Mouse (Mus musculus): Measurements from ENCODE around the gene Cryzl2. TPM values are rescaled to one million over a fixed set of nuclear protein-coding genes. Genes with fewer than 3 reads are reported as not detected.

Gene Cryzl2
- polyA plus RNA-seq, 1 experiment from 2014 or later, result 8.6 TPM

DNA sequence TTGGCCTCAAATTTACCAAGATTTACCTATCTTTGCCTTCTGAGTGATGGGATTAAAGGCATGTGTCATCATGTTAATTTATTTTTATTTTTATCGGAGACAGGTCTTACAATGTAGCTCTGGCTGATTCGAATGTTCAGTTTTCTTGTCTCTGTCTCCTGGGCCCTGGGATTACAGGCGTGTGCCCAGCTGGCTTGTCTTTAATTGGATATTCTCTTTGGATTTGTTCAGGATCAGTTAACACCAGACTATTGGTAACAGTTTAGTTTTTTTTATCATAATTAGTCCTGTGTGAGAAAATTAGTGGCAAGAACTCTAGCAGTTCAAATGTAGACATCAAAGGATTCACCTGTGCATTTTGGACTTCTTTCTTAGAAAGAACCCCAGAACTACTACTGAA, 588 bp upstream of the Cryzl2 start:
- Histone ChIP-seq H3K4me1 (replicated peaks) (peaks cover 9% of the 10 kb centered on the region; the same call in 1 of the 2 replicates), H3K27ac (replicated peaks) (no peak overlapping the region), H3K9me3 (no peaks in the 10 kb centered on the region), H3K4me2 (no peak overlapping the region), H3K4me3 (no peak overlapping the region), H3K9ac (no peak overlapping the region), H3K36me3 (no peaks in the 10 kb centered on the region), H3K27me3 (no peaks in the 10 kb centered on the region)
- WGBS, result 38% methylated on average over 3 of the region's 3 CpGs
- no peak for ATAC-seq (ENCODE audit: low FRiP score, low read depth)

DNA sequence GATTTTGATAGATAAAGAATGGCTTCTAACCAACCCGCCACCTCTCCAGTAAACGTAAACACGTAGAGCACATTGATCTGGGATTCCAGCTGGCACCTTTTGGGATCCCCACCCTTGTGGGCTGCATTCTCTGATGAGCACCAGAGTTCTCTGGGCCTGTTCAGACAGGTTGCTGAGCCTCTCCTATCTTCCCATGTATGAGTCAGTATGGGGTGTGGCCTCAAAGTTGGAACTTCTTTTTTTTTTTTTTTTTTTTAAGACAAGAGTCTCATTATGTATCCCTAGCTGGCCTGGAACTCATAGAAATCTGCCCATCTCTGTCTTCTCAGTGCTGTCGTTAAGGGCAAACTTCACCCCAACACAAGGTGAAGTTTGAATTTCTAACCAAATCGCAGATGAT, 1.5 kb downstream of the Cryzl2 start:
- no peaks in the 10 kb centered on the region for H3K36me3 ChIP-seq
- peaks cover 9% of the 10 kb centered on the region; the same call in 1 of the 2 replicates for H3K4me1 ChIP-seq (replicated peaks)
- H3K27me3 ChIP-seq, result no peaks in the 10 kb centered on the region
- no peak overlapping the region for H3K27ac ChIP-seq (replicated peaks)
- no peak overlapping the region for H3K4me2 ChIP-seq
- ATAC-seq (ENCODE audit: low FRiP score, low read depth), result no peak
- no peaks in the 10 kb centered on the region for H3K9me3 ChIP-seq
- WGBS, result 95% methylated on average over 5 of the region's 5 CpGs
- H3K9ac ChIP-seq, result no peak overlapping the region
- H3K4me3 ChIP-seq, result no peak overlapping the region

DNA sequence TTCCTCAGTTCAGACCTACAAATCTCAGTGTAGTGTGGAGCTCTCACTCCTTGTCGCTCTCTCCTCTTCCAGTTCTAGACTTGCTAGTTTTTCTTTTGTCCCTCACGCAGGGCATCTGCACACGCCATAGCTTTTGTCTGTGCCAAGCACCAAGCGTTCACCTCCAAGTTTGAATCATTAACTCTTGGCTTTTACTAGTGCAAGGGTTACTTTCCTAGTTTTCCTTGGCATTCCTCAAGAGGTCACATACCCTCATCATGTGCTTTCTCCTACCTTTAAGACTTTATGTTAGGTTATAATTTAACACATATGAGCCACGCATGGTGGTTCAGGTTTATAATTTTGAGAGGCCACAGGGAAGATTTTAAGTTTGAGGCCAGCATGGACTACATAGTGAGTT, 2.9 kb downstream of the Cryzl2 start:
- no peak overlapping the region for H3K4me2 ChIP-seq
- H3K4me3 ChIP-seq, result no peak overlapping the region
- peaks cover 9% of the 10 kb centered on the region; the same call in 1 of the 2 replicates for H3K4me1 ChIP-seq (replicated peaks)
- H3K36me3 ChIP-seq, result no peaks in the 10 kb centered on the region
- no peaks in the 10 kb centered on the region for H3K9me3 ChIP-seq
- H3K27me3 ChIP-seq, result no peaks in the 10 kb centered on the region
- no peak overlapping the region for H3K27ac ChIP-seq (replicated peaks)
- H3K9ac ChIP-seq, result no peak overlapping the region
- WGBS, result 95% methylated on average over 5 of the region's 5 CpGs
- ATAC-seq (ENCODE audit: low FRiP score, low read depth), result no peak

DNA sequence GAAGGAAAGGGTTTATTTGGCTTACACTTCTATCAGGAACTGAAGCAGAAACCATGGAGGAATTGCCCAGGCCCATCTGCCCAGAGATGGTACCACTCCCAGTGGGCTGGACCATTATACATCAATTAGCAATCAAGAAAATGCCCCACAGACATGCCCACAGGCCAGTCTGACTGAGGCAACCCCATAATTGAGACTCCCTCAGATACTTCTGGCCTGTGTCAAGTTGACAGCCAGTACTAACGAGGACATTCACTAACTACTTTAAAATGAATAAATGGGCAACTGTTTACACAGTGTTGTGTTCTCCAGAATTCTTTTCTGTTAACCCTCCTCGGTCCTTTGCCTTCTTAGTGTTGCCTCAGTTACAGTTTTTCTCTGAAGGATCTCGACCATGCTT, 4.0 kb downstream of the Cryzl2 start:
- WGBS, result 65% methylated on average over 3 of the region's 3 CpGs
- H3K27me3 ChIP-seq, result no peaks in the 10 kb centered on the region
- H3K36me3 ChIP-seq, result no peaks in the 10 kb centered on the region
- no peaks in the 10 kb centered on the region for H3K9me3 ChIP-seq
- ATAC-seq (ENCODE audit: low FRiP score, low read depth), result no peak
- H3K9ac ChIP-seq, result no peak overlapping the region
- no peak overlapping the region for H3K27ac ChIP-seq (replicated peaks)
- H3K4me2 ChIP-seq, result no peak overlapping the region
- no peak overlapping the region for H3K4me3 ChIP-seq
- peaks cover 9% of the 10 kb centered on the region; the same call in 1 of the 2 replicates for H3K4me1 ChIP-seq (replicated peaks)

DNA sequence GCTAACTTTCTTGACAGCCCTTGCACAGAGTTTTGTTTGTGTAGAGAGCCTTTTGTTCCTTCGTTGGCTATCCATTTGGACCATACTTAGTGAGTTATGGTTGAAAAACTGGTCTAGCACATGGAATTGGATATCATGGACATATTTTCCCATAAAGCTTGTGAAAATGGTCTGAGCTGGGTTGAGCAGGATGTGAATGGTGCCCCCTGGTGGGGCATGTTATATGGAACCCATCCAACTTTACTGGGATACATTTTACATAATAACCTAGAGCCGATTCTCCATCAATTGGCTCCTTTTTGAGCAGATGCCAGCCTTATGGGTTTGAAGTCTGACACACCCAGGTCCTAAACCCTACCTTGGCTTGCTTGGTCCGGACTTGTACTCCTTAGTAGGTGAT, 6.8 kb downstream of the Cryzl2 start:
- no peak overlapping the region for H3K9ac ChIP-seq
- no peak overlapping the region for H3K4me3 ChIP-seq
- WGBS, result 77% methylated on average over 3 of the region's 3 CpGs
- ATAC-seq (ENCODE audit: low FRiP score, low read depth), result no peak
- no peaks in the 10 kb centered on the region for H3K27me3 ChIP-seq
- H3K36me3 ChIP-seq, result no peaks in the 10 kb centered on the region
- no peak overlapping the region for H3K4me2 ChIP-seq
- H3K9me3 ChIP-seq, result no peaks in the 10 kb centered on the region
- H3K27ac ChIP-seq (replicated peaks), result no peak overlapping the region
- H3K4me1 ChIP-seq (replicated peaks), result no peaks in the 10 kb centered on the region

DNA sequence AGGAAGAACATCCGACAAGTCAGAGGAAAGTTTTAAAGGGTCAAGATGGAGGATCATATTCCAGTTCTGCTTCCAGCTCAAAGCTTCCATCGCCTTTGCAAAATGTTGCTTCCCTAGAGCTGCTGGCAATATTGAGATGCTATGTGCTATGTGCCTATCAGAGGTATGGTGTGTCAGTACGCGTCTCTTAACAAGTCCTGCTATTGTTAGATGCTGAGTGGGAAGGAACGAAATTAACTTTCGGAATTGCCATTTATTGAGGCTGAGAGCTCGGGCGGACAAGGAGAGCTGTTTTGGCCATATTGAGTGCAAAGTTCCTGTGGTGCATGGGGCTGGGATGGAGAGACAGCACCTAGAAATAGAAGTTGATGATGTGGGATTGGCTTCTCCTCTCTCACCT, 9.5 kb downstream of the Cryzl2 start:
- ATAC-seq (ENCODE audit: low FRiP score, low read depth), result no peak
- H3K9ac ChIP-seq, result no peak overlapping the region
- no peaks in the 10 kb centered on the region for H3K9me3 ChIP-seq
- H3K36me3 ChIP-seq, result no peaks in the 10 kb centered on the region
- H3K4me3 ChIP-seq, result no peak overlapping the region
- 96% methylated on average over 8 of the region's 8 CpGs for WGBS
- no peak overlapping the region for H3K4me2 ChIP-seq
- H3K27ac ChIP-seq (replicated peaks), result no peak overlapping the region
- H3K27me3 ChIP-seq, result no peaks in the 10 kb centered on the region
- H3K4me1 ChIP-seq (replicated peaks), result no peaks in the 10 kb centered on the region

DNA sequence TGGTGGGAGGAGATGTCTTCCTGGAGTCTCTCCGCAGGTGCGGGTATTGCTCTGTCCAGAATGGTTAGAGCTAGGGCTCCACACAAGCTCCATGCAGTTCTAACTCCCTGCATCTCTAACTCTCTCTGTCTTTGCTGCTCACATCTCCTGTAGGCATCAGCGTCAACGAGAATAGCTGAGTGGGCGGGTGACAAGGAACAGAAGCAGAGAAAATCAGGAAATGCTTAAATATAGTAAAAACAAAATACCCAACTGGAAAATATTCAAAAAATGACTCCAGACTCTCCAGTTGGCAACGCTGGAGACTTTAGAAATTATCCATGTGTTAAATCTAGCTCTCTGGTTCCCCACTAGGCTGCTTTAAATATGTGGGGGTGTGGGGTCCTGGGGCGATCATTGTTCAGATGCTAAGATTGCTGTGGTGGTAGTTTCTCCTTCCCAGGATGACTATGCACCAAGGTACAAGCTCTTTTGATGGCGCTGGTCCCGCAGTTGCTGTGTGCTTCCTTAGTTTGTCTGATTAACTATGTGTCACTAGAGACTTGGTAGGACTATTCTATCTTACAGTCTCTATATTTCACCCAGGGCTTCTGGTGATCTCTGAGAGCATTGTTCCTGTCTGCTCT, 12.5 kb downstream of the Cryzl2 start:
- H3K36me3 ChIP-seq, result no peaks in the 10 kb centered on the region
- no peaks in the 10 kb centered on the region for H3K27me3 ChIP-seq
- H3K4me1 ChIP-seq (replicated peaks), result no peaks in the 10 kb centered on the region
- WGBS, result 93% methylated on average over 9 of the region's 9 CpGs
- H3K4me3 ChIP-seq, result no peak overlapping the region
- H3K4me2 ChIP-seq, result no peak overlapping the region
- no peaks in the 10 kb centered on the region for H3K9me3 ChIP-seq
- no peak overlapping the region for H3K9ac ChIP-seq
- ATAC-seq (ENCODE audit: low FRiP score, low read depth), result no peak
- H3K27ac ChIP-seq (replicated peaks), result no peak overlapping the region

DNA sequence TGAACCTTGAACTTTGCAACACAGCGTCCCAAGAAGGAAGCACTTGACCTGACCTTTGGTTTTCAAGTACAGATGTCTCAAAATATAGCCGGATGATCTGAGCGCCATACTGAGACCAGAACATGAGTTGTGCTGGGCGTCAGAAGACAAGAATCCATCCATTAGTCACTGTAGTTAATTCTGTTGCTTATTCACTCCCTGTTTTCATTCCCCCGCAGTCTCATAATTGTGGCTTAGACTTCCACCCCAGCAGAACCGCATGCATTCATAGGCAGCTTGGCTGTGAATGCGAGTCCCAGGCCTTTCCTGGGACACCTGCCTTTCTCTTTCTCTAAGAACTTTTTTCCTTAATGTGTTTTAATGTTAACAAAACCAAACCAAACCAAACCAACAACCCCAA, 14.3 kb downstream of the Cryzl2 start:
- WGBS, result 92% methylated on average over 7 of the region's 7 CpGs
- ATAC-seq (ENCODE audit: low FRiP score, low read depth), result no peak
- Histone ChIP-seq H3K4me2 (no peak overlapping the region), H3K4me1 (replicated peaks) (no peaks in the 10 kb centered on the region), H3K9ac (no peak overlapping the region), H3K4me3 (no peak overlapping the region), H3K27ac (replicated peaks) (no peak overlapping the region), H3K36me3 (no peaks in the 10 kb centered on the region), H3K27me3 (no peaks in the 10 kb centered on the region), H3K9me3 (no peaks in the 10 kb centered on the region)

DNA sequence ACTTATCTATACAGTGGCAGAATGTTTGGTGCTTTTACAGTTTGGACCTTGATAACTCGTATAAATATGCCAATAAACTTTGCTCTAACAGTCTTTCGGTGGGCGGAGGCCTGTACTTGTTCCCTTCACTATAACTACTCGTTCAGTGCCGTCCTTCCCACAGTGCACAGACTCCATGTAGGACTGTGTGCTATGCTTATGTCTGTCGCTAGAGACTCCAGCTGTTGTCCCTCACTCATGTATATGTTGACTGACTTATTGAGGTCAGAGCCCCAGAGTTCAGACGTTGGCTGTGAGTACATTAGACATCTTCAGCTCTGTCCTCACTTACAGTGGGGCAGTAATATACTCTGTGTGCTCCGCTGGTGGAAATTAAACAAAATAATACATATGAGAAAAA, 16.5 kb downstream of the Cryzl2 start:
- 87% methylated on average over 8 of the region's 8 CpGs for WGBS
- H3K9ac ChIP-seq, result no peak overlapping the region
- no peaks in the 10 kb centered on the region for H3K27me3 ChIP-seq
- no peak overlapping the region for H3K4me2 ChIP-seq
- H3K27ac ChIP-seq (replicated peaks), result no peak overlapping the region
- no peak for ATAC-seq (ENCODE audit: low FRiP score, low read depth)
- no peaks in the 10 kb centered on the region for H3K36me3 ChIP-seq
- no peak overlapping the region for H3K4me3 ChIP-seq
- H3K4me1 ChIP-seq (replicated peaks), result no peaks in the 10 kb centered on the region
- no peaks in the 10 kb centered on the region for H3K9me3 ChIP-seq

DNA sequence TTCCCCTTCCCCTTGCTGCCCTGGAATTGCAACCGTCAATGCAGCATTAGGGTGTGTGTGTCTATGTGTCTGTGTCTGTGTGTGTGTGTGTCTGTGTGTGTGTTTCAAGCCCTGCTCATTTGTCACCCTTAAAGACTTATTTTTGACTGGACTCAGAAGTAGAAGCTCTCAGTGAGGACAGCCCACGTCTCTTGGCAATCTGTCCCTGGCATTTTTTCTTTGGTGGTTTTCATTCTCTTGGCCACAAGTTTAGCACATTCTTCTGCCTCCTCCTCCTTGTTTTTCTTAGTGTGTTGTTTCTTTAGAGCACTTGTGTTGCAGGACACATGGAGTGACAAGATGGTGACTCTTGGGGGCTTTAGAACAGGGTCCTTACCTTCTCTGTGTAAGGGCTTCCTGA, 17.9 kb downstream of the Cryzl2 start:
- H3K9ac ChIP-seq, result no peak overlapping the region
- ATAC-seq (ENCODE audit: low FRiP score, low read depth), result no peak
- no peak overlapping the region for H3K27ac ChIP-seq (replicated peaks)
- 73% methylated on average over 2 of the region's 2 CpGs for WGBS
- no peak overlapping the region for H3K4me3 ChIP-seq
- no peaks in the 10 kb centered on the region for H3K36me3 ChIP-seq
- no peak overlapping the region for H3K4me2 ChIP-seq
- H3K9me3 ChIP-seq, result no peaks in the 10 kb centered on the region
- H3K27me3 ChIP-seq, result no peaks in the 10 kb centered on the region
- no peaks in the 10 kb centered on the region for H3K4me1 ChIP-seq (replicated peaks)

DNA sequence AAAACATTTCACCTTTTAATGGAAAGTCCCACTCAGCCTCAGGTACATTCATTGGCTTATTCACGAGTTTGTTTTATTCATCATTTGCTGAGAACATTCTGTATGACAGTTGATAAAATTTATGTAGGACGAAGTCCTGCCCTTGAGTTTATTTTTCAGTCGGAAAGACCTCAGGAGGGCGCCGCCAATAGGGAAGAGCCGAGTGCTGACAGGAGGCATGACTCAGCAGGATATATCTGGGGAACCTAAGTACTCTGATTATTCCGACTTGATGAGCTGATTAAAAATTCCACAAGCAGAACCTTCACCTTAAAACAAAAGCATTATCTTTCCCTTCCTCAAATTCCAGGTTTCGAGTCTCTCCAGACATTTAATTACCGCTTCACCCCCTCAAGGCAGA, 21.7 kb downstream of the Cryzl2 start:
- Histone ChIP-seq H3K9ac (no peak overlapping the region), H3K9me3 (no peaks in the 10 kb centered on the region), H3K36me3 (no peaks in the 10 kb centered on the region), H3K4me3 (no peak overlapping the region), H3K27ac (replicated peaks) (no peak overlapping the region), H3K4me1 (replicated peaks) (no peaks in the 10 kb centered on the region), H3K4me2 (no peak overlapping the region), H3K27me3 (no peaks in the 10 kb centered on the region)
- WGBS, result 30% methylated on average over 9 of the region's 9 CpGs
- no peak for ATAC-seq (ENCODE audit: low FRiP score, low read depth)

DNA sequence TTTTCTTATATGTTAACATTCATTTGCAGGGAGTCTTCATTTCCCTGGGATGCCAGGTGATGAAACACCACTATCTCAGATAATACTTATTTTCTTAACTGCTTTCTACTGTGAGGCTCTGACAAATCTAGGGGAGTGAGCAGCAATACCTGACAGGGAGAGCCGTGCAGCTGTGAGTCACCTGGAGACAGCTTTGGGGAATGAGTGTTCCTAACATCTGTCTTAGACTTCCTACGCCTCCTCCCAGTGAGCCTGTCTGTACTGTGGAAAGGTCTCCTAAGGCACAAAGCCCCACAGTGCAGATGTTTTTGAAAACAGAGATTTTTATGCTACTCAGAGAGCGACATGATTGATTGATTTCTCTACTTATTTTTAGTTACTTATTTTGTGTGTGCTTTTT, 22.5 kb downstream of the Cryzl2 start:
- WGBS, result 69% methylated on average over 3 of the region's 3 CpGs
- Histone ChIP-seq H3K27ac (replicated peaks) (no peak overlapping the region), H3K36me3 (no peaks in the 10 kb centered on the region), H3K27me3 (no peaks in the 10 kb centered on the region), H3K4me2 (no peak overlapping the region), H3K9me3 (no peaks in the 10 kb centered on the region), H3K4me1 (replicated peaks) (no peaks in the 10 kb centered on the region), H3K9ac (no peak overlapping the region), H3K4me3 (no peak overlapping the region)
- no peak for ATAC-seq (ENCODE audit: low FRiP score, low read depth)

DNA sequence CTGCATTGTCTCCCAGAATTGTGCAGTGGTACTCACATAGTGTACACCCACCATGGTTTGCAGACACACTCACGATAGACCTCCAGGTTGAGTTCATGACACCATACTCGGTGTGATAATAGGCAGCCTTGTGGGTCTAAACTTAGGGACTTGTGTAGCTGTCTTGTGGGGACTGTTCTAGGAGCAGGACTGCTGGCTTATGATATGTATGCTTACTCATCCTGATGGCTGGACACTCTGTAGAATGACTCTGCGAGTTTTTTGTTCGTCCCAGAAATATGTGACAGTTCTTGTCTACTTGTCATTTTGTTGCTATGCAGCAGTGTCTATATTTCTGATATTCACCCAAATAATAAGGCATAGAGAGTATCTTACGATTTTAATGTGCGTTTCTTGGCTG, 23.3 kb downstream of the Cryzl2 start:
- Histone ChIP-seq H3K36me3 (no peaks in the 10 kb centered on the region), H3K9me3 (no peaks in the 10 kb centered on the region), H3K27me3 (no peaks in the 10 kb centered on the region), H3K4me1 (replicated peaks) (no peaks in the 10 kb centered on the region), H3K4me2 (no peak overlapping the region), H3K4me3 (no peak overlapping the region), H3K27ac (replicated peaks) (no peak overlapping the region), H3K9ac (no peak overlapping the region)
- ATAC-seq (ENCODE audit: low FRiP score, low read depth), result no peak
- WGBS, result 94% methylated on average over 6 of the region's 6 CpGs

All from hindbrain, embryonic 15.5 days (tissue).